Mouse (Mus musculus) kidney, embryonic 15.5 days (tissue): Measurements from ENCODE around the gene Tsc1. TPM values are rescaled to one million over a fixed set of nuclear protein-coding genes. Genes with fewer than 3 reads are reported as not detected.

Experiments
- ATAC-seq: fragments of 200-750 bp; cut with Nextera tagmentation; replicated peaks from 2 replicates; pipeline ENCODE4 v1.8.0; 2017; ENCODE audit warnings: moderate TSS enrichment; ENCODE audit not compliant: low FRiP score
- H3K27ac ChIP-seq: fragments of 300-500 bp; sonication (generic); 2 replicates; pipeline ENCODE4 v1.5.1; 2015; ENCODE audit warnings: mild to moderate bottlenecking, inconsistent platforms
- H3K27me3 ChIP-seq: fragments of 300-500 bp; sonication (generic); 2 replicates; pipeline ENCODE4 v1.6.1; 2015; ENCODE audit warnings: inconsistent platforms
- H3K36me3 ChIP-seq: fragments of 300-500 bp; sonication (generic); 2 replicates; pipeline ENCODE4 v1.6.1; 2015; ENCODE audit warnings: inconsistent platforms
- H3K4me1 ChIP-seq: fragments of 300-500 bp; sonication (generic); 2 replicates; pipeline ENCODE4 v1.6.1; 2015; ENCODE audit warnings: inconsistent platforms
- H3K4me2 ChIP-seq: fragments of 300-500 bp; sonication (generic); 2 replicates; pipeline ENCODE4 v1.6.1; 2015; ENCODE audit warnings: moderate library complexity, mild to moderate bottlenecking, inconsistent platforms
- H3K4me3 ChIP-seq: fragments of 300-500 bp; sonication (generic); replicated peaks from 2 replicates; pipeline ENCODE4 v1.5.1; 2015; ENCODE audit warnings: mild to moderate bottlenecking, inconsistent platforms
- H3K9ac ChIP-seq: fragments of 300-500 bp; sonication (generic); 2 replicates; pipeline ENCODE4 v1.6.1; 2015; ENCODE audit warnings: mild to moderate bottlenecking, inconsistent platforms
- H3K9me3 ChIP-seq: fragments of 300-500 bp; sonication (generic); replicated peaks from 2 replicates; pipeline ENCODE4 v1.6.1; 2016; ENCODE audit warnings: inconsistent platforms
- WGBS: fragments of 180-500 bp; shearing (Covaris S2); methylation state at CpG from one replicate; pipeline ENCODE4 v1.1.7; 2015; ENCODE audit warnings: mixed read lengths; 5-methylcytosine and 5-hydroxymethylcytosine counted together
- polyA plus RNA-seq: library from polyadenylated mRNA; unstranded; fragments of >200 nt; fragmentation: Nextera tagmentation; extraction: Ambion mirVana; gene quantifications from 2 replicates; pipeline ENCODE4 v1.2.1, GENCODE M21; 2015

Gene Tsc1
- polyA plus RNA-seq, 1 experiment from 2014 or later, result 22.9 TPM

GRCm38 (mm10) chr2:28605789-28606541, 35.1 kb upstream of the Tsc1 start:
- H3K27ac ChIP-seq, result no peak overlapping the region
- ATAC-seq, result no peak
- H3K9ac ChIP-seq, result no peak overlapping the region
- H3K4me1 ChIP-seq, result peaks cover 28% of the 10 kb centered on the region
- no peak overlapping the region for H3K4me2 ChIP-seq
- WGBS, result 47% methylated on average over 14 of the region's 14 CpGs
- H3K4me3 ChIP-seq, result no peak overlapping the region
- no peaks in the 10 kb centered on the region for H3K9me3 ChIP-seq
- H3K36me3 ChIP-seq, result no peaks in the 10 kb centered on the region
- no peaks in the 10 kb centered on the region for H3K27me3 ChIP-seq

GRCm38 (mm10) chr2:28606601-28607340, 34.3 kb upstream of the Tsc1 start:
- no peak overlapping the region for H3K27ac ChIP-seq
- no peak overlapping the region for H3K4me2 ChIP-seq
- no peak for ATAC-seq
- no peak overlapping the region for H3K9ac ChIP-seq
- 65% methylated on average over 8 of the region's 8 CpGs for WGBS
- no peaks in the 10 kb centered on the region for H3K27me3 ChIP-seq
- no peaks in the 10 kb centered on the region for H3K9me3 ChIP-seq
- H3K4me3 ChIP-seq, result no peak overlapping the region
- peaks cover 31% of the 10 kb centered on the region for H3K4me1 ChIP-seq
- H3K36me3 ChIP-seq, result no peaks in the 10 kb centered on the region

- Histone ChIP-seq H3K27me3 (no peaks in the 10 kb centered on the region), H3K4me2 (no peak overlapping the region), H3K36me3 (no peaks in the 10 kb centered on the region), H3K4me1 (peaks cover 25% of the 10 kb centered on the region), H3K9ac (no peak overlapping the region), H3K9me3 (no peaks in the 10 kb centered on the region), H3K27ac (no peak overlapping the region), H3K4me3 (no peak overlapping the region)
- ATAC-seq, result no peak
- WGBS, result 49% methylated on average over 10 of the region's 10 CpGs
Measured at GRCm38 (mm10) chr2:28607341-28608165, 33.5 kb upstream of the Tsc1 start.

- H3K4me2 ChIP-seq, result no peak overlapping the region
- H3K9me3 ChIP-seq, result no peaks in the 10 kb centered on the region
- WGBS, result 63% methylated on average over 10 of the region's 10 CpGs
- no peak overlapping the region for H3K9ac ChIP-seq
- H3K27ac ChIP-seq, result no peak overlapping the region
- ATAC-seq, result no peak
- no peaks in the 10 kb centered on the region for H3K36me3 ChIP-seq
- H3K4me3 ChIP-seq, result no peak overlapping the region
- H3K4me1 ChIP-seq, result peaks cover 25% of the 10 kb centered on the region
- no peaks in the 10 kb centered on the region for H3K27me3 ChIP-seq
Measured at GRCm38 (mm10) chr2:28609851-28610250, 31.2 kb upstream of the Tsc1 start.

- no peak overlapping the region for H3K4me3 ChIP-seq
- no peak overlapping the region for H3K9ac ChIP-seq
- no peaks in the 10 kb centered on the region for H3K36me3 ChIP-seq
- 74% methylated on average over 12 of the region's 12 CpGs for WGBS
- H3K27me3 ChIP-seq, result no peaks in the 10 kb centered on the region
- H3K9me3 ChIP-seq, result no peaks in the 10 kb centered on the region
- H3K4me2 ChIP-seq, result no peak overlapping the region
- no peak for ATAC-seq
- peaks cover 24% of the 10 kb centered on the region for H3K4me1 ChIP-seq
- H3K27ac ChIP-seq, result no peak overlapping the region
Measured at GRCm38 (mm10) chr2:28610716-28611406, 30.2 kb upstream of the Tsc1 start.

- H3K4me2 ChIP-seq, result no peak overlapping the region
- H3K9me3 ChIP-seq, result no peaks in the 10 kb centered on the region
- no peaks in the 10 kb centered on the region for H3K27me3 ChIP-seq
- H3K36me3 ChIP-seq, result no peaks in the 10 kb centered on the region
- ATAC-seq, result no peak
- no peak overlapping the region for H3K27ac ChIP-seq
- 81% methylated on average over 17 of the region's 17 CpGs for WGBS
- no peak overlapping the region for H3K4me3 ChIP-seq
- H3K4me1 ChIP-seq, result peaks cover 18% of the 10 kb centered on the region
- H3K9ac ChIP-seq, result no peak overlapping the region
Measured at GRCm38 (mm10) chr2:28611407-28611787, 29.6 kb upstream of the Tsc1 start.

GRCm38 (mm10) chr2:28612436-28613063, 28.5 kb upstream of the Tsc1 start:
- WGBS, result 76% methylated on average over 10 of the region's 10 CpGs

GRCm38 (mm10) chr2:28613599-28613998, 27.4 kb upstream of the Tsc1 start:
- Histone ChIP-seq H3K9me3 (no peaks in the 10 kb centered on the region), H3K36me3 (no peaks in the 10 kb centered on the region), H3K4me1 (peaks cover 15% of the 10 kb centered on the region), H3K27me3 (no peaks in the 10 kb centered on the region), H3K4me2 (no peak overlapping the region), H3K27ac (no peak overlapping the region), H3K4me3 (no peak overlapping the region), H3K9ac (no peak overlapping the region)
- WGBS, result 89% methylated on average over 10 of the region's 10 CpGs
- ATAC-seq, result no peak

More at GRCm38 (mm10) chr2:28612436-28613063, 28.5 kb upstream of the Tsc1 start:
- no peak overlapping the region for H3K9ac ChIP-seq
- no peaks in the 10 kb centered on the region for H3K36me3 ChIP-seq
- no peak overlapping the region for H3K4me3 ChIP-seq
- no peaks in the 10 kb centered on the region for H3K27me3 ChIP-seq
- peaks cover 11% of the 10 kb centered on the region for H3K4me1 ChIP-seq
- H3K27ac ChIP-seq, result no peak overlapping the region
- no peaks in the 10 kb centered on the region for H3K9me3 ChIP-seq
- no peak for ATAC-seq
- no peak overlapping the region for H3K4me2 ChIP-seq

- Histone ChIP-seq H3K4me1 (peaks cover 16% of the 10 kb centered on the region; the same call in 1 of the 2 replicates), H3K9me3 (no peaks in the 10 kb centered on the region), H3K4me3 (no peak overlapping the region), H3K4me2 (no peak overlapping the region), H3K27ac (no peak overlapping the region), H3K9ac (no peak overlapping the region), H3K27me3 (peaks cover 16% of the 10 kb centered on the region), H3K36me3 (no peaks in the 10 kb centered on the region)
- WGBS, result 43% methylated on average over 5 of the region's 5 CpGs
- no peak for ATAC-seq
Measured at GRCm38 (mm10) chr2:28616358-28616757, 24.7 kb upstream of the Tsc1 start.

GRCm38 (mm10) chr2:28616874-28617273, 24.2 kb upstream of the Tsc1 start:
- Histone ChIP-seq H3K27me3 (peaks cover 21% of the 10 kb centered on the region), H3K4me1 (peaks cover 18% of the 10 kb centered on the region), H3K4me3 (no peak overlapping the region), H3K9me3 (no peaks in the 10 kb centered on the region), H3K9ac (no peak overlapping the region), H3K4me2 (no peak overlapping the region), H3K36me3 (no peaks in the 10 kb centered on the region), H3K27ac (no peak overlapping the region)
- WGBS, result 79% methylated on average over 9 of the region's 9 CpGs
- peak; percentile 55 for ATAC-seq
